Mouse (Mus musculus): Measurements from ENCODE around the gene 0610009B22Rik.
"Not testable (repeated sequence)": the region's sequence is repeated elsewhere in the genome, so short reads cannot be mapped to it uniquely, and the experiment has no call there.

Gene 0610009B22Rik

DNA sequence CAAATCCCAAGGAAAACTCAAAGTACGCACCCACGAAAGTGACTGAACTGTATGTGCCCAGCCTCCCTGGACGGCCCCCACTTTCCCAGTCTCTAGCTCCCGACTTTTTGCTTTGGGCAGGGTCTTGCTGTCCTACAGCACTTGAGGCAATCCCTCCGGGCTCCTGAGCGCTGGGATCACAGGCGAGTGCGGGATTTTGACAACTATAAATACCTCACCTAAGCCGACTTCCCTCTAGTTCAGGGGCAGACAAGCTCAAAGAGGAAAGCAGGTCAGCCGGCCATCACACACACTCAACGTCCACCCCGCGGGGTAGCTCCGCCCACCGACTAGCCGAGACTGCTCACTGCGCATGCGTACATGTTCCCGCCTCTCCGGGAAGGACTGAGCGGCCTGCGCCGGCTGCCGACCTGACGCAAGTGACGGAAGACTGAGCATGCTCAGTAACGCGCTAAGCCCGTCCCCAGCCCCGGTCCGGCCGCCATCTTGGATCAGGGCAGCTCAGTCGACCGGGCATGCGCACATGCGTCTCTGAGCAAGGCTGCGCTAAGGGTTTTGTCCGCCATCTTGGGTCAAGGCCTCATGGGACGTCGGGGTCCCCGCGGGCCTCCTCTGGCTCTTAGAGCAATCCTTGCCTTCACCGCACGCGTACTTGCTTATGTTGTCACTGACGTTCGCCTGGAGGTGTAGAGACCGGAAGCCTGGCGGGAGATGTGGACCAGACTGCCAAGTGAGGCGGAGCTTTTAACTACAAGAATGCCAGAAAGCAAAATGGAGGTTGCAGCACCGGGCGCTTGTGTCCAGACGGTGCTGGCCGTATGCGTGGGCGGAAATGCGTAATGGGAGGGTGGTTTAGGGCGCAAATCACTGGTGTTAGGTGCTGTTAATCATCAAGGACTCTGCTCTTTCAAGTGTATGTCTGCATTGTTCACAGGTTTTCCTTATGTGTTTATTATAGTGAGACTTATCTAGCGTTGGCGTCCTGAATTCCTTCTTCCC is at the start of gene 0610009B22Rik:
0610009B22Rik (minus strand) TSS at position 545 of the 999 bp plus-strand sequence.
- DNase-seq: peak; percentile 100

DNA sequence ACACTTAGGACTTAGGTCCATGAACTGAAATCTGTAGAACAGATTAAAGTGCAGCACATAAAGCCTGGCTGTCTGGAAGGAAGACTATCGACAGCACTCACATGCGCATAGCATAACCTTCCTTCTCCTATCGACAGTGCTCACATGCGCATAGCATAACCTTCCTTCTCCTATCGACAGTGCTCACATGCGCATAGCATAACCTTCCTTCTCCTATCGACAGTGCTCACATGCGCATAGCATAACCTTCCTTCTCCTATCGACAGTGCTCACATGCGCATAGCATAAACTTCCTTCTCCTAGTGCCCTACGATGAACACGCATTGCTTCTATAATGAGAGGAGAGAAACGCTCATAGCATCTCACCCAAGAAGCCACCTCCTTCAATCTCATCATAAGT is 45.5 kb upstream of the 0610009B22Rik start:
- not testable (repeated sequence) for DNase-seq

DNA sequence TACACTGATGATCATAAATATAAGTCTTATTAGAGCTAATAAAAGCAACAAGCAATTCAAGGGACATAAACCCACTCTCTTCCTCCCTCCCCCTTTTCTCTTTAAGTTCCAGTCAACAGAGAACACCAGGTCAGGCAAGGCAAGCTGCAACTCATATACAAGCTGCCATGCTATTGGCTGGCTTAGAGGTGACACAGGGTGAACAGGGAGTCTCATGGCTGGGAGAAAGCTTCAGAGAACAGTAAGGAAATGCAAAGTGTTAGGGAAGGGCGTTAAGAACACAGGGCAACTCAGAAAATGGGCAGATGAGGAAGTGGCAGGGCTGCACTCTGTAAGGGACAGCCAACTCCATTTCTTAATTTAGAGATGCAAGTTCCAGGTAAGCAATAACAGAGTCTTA is 44.2 kb upstream of the 0610009B22Rik start:
- no peak for DNase-seq

DNA sequence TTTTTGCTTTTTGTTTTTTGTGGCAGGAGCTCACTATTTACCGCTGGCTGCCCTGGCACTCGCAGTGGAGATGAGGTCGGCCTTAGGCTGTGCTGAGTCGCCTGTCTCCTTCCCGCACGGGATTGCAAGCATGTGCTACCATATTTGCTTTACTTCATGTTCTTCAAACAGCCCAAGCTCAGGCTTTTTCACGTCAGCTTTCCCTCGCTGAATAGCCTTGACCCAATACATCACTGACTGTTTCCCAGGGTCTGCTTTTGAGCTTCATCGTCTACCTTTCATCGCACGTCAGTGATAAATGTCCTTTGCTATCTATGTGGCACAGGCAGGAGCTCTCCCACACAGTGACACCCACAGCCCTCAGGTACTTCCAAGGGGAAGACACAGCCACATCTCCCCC is 32.4 kb upstream of the 0610009B22Rik start:
- DNase-seq: no peak

DNA sequence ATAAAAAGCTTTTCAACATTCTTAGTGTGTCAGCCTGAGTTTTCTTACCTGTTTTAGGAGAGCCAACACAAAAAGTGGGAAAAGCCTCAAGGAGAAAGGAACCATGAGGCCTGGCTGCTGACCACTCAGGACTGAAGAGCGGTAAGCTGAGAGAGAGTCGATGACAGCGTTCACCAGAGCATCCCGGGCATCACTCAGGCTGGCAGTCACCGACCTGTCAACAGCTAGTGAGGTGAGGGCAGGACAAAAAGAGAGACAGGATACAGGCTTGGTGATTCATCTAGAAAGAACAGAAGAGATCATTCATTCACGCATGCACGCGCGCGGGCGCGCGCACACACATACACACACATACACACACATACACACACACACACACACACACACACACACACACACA is 18.4 kb upstream of the 0610009B22Rik start:
- DNase-seq: no peak

DNA sequence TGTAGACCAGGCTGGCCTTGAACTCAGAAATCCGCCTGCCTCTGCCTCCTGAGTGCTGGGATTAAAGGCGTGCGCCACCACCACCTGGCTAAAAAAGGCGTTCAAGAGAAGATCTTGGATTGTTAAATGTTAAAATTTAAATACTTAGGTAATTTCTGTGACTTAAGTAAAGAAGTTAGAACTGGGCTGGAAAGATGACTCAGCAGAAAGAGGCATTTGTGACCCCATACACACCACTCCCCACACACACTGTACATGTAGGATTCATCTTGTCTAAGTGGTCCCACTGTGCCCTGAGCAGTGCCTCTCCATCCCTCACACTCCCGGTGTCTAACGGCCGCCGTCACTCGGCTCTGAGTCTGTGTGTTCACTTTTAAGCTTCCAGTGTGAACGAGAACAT is 17.8 kb upstream of the 0610009B22Rik start:
- no peak for DNase-seq

DNA sequence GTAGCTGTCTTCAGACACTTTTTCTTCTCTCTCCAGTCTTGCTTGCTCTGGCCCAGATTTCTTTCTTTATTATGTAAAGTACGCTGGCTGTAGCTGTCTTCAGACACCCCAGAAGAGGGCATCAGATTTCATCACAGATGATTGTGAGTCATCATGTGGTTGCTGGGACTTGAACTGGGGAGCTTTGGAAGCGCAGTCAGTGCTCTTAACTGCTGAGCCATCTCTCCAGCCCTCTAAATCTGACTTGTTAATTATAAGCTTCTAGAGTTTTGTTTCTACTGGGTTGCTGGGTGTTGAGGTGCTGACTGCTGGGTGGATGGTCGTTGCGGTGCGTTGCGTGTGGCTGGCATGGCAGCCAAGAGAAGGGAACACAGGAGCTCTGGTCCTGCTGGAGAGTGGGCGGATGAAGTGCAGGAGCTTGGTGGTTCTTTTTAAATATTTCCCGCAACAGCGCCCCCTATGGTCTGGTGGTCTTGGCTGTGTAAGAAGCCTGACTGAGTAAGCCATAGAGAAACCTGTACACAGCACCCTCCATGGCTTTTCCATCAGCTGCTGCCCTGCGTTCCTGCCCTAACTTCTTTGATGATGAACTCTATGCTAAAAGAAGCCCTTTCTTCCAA is 14.8 kb upstream of the 0610009B22Rik start:
- DNase-seq: peak in 1 of 2 experiments; percentile 38

DNA sequence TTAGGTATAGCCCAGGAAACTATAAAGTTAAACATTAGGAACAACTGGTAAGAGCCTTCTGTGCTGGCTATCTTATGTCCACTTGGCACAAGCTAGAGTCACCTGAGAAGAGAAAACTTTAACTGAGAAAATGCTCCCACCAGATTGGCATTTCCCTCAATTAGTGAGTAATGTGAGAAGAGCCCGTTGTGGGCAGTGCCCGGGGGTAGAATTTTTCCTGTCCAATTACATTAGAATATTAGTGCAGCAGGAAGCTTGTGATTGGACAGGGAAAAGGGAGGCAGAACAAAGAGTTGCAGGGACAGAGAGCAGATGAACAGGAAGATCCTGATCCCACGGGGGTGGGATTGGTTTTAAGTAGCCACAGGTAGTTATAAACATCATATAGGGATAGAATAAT is 14.2 kb upstream of the 0610009B22Rik start:
- no peak for DNase-seq

DNA sequence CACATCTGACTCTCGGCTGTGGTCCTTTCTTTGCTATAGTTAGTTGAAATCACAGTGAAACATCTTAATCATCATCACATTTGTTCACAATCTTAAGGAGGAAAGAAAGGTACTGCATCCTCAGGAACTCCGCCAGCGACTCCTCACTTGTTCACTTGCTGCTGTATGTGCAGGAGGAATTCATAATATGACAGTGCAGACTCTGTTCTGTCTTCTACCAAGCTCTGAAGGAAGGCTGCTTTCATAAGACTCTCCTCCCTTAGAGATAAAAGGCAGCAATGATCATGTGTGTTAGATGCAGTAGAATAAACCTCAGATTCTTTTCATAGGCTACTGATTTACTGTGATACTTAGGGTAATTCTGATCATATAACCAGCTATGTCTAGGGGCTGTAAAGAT is 6.3 kb upstream of the 0610009B22Rik start:
- DNase-seq: no peak

DNA sequence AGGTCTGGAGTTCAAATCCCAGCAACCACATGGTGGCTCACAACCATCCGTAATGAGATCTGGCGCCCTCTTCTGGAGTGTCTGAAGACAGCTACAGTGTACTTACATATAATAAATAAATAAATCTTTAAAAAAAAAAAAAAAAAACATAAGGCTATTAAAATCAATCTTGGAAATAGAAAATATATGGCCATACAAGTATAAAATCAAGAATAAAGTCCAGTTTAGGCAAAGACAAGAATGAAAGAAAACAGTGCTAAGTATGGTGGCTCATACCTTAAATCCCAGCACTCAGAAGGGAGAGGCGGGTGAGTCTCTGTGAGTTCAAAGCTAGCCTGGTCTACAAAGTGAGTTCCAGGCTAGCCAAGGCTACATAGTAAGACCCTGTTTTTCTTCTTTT is 1.9 kb upstream of the 0610009B22Rik start:
- not testable (repeated sequence) for DNase-seq

DNA sequence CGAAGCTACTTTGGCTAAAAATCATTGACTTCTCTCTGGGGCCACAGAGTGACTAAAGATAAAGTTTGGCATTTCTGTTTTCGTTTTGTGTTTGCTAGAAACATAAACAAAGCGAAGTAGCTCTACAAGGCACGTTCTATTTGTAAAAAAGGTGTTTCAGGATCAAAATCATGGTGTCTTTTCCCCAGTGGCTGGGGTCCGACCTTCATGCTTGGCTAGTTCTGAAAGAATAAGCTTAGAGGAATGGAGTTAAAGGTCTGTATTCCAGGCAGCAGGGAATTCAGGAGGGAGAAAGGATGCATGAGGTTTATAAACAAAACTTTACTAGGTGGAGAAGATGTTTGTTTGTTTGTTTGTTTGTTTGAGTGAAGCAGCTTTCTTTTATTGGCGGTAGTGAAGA is 669 bp upstream of the 0610009B22Rik start:
- no peak for DNase-seq

DNA sequence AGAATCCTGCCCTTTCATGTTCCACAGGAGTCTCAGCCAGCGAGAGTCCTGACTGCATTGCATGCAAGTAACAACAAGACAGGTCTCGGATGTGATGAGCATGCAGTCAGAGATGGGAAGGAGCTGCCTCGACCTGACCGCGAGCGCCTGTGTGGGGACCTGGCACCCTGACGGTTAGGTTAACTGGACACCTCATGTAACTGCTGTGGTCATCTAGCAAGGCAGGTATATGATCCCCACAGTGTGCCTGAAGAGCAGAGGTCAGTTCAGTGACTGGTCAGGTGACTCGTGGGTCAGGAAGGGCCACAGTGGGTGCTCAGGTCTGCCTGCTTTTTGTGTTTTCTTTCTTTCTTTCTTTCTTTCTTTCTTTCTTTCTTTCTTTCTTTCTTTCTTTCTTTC is 6.7 kb downstream of the 0610009B22Rik start:
- DNase-seq: no peak

DNA sequence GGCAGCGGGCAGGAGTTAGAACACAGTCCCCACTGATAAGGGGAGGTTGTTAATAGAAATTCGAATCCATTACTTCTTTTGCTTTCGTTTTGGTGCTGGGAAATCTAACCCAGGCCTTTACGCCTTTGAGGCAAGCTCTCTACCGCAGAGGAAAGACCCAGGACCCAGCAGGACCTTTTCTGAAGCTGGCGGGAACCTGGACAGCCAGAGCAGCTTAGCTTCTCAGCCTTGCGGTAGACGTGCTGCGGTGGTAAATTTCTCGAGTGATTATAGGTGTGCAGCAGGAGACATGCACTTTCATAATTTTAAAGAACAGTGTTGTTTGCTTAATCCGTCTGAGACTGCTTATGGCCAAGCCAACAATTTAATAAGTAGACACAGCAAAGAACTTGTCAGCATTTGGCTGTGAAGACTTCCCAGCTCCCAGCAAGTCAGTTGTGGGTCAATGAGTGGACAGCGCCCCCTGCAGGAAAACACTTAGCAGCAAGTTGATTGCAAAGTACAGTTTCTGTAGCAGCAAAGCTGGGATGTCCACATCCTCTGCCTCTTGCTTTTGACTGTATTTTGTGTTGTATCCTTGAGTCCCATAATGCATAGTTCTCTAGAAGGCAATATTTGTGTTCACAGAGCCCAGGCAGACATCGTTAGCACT is 7.2 kb downstream of the 0610009B22Rik start:
- peak; percentile 85 to 91 for DNase-seq

DNA sequence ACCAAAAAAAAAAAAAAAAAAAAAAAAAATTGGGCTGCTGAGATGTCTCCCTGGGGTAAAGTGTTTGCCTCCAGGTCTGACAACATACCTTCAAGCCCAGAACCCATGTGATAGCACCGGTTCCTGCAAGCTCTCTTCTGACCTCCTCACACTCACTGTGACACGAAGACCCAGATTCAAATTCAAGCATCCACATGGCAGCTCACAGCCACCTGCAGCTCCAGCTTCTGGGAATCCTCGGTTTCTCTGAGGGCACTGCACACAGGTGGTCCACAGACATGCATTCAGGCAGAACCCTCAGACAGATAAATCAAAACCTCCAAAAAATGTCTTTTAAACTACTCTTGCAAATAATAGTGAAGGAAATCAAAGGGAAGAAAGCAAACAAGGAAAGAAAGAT is 9.2 kb downstream of the 0610009B22Rik start:
- DNase-seq: no peak

DNA sequence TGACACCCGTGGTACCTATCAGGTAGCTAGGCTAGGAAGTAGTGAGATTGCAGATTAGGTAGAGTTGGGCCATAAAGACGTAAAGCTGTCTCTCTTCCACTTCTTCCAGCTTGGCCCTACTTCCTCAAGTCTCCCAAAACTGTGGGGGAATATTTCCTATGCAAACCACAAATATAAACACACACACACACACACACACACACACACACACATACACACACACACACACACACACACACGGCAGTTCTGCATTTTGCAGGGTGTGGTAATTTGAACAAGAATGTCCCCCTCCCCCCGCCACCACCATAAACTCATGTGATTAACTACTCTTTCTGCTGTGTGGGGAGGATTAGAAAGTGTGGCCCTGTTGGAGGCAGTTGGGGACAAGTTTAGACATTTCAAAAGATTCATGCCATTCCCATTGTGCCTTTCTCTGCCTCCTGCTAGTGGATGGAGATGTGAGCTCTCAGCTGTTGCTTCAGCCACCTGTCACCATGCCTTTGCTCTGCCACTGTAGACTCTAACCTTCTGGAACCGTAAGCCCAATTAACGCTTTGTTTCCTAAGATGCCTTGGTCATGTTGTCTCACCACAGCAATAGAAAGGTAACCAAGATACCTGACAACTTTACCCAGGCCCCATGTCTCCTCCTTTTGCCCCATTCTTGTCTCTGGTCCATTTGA is 10.8 kb downstream of the 0610009B22Rik start:
- DNase-seq: peak in 1 of 2 experiments; percentile 34

DNA sequence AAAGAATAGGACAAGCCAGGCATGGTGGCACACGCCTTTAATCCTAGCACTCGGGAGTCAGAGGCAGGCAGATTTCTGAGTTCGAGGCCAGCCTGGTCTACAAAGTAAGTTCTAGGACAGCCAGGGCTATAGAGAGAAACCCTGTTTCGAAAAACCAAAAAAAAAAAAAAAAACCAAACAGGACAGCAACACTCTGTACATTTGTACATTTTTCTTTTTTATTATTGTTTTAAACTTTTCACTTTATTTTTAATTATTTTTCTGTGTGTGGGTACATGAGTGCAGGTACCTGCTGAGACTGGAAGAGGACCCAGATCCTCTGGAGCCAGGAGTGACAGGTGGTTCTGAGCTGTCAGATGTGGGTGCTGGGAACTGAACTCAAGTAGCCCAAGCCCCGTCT is 13.3 kb downstream of the 0610009B22Rik start:
- DNase-seq: no peak

DNA sequence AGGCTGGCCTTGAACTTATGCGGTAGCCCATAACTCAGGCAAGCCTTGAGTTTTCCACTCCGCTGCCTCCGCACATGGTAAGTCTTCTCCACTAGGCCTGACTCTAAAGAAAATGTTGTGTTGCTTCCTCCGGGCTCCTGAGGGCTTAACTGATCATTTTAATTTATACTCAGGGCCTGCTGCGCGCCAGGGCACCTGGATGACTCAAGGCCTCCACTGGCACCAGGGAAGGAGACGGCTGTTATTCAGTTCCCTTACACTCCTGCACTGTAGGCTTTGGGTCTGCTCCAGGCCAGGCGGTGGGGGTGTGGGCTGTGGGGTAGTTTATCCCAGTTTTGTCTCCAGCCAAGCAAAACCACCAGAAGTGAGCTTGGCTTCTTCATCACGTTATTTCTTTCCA is 15.4 kb downstream of the 0610009B22Rik start:
- DNase-seq: no peak

DNA sequence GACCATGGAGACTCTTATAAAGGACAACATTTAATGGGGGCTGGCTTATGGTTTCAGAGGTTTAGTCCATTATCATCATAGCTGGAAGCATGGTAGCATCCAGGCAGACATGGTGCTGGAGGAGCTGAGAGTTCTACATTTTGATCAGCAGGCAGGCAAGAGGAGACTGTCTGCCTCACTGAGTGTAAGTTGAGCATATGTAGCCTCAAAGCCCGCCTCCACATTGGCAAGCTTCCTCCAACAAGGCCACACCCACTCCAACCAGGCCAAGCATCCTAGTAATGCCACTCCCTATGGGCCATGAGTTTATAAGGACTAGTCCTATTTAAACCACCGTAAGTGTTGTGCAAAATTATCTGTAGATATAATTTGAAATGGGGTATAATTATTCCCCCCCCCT is 17.3 kb downstream of the 0610009B22Rik start:
- no peak for DNase-seq

DNA sequence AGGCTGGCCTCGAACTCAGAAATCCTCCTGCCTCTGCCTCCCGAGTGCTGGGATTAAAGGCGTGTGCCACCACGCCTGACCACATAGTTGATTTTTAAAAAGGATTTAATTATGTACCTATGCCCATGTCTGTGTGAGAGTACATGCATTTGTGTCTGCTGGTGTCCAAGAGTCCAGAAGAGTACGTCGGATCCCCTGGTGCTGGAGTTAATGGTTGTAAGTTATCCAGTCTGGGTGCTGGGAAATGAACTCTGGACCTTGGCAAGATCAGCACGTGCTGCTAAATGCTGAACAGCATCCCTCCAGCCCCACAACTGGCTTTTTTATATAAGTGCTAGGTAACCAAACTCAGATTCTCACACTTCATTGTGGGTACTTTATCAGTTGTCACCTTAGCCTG is 17.8 kb downstream of the 0610009B22Rik start:
- no peak for DNase-seq

DNA sequence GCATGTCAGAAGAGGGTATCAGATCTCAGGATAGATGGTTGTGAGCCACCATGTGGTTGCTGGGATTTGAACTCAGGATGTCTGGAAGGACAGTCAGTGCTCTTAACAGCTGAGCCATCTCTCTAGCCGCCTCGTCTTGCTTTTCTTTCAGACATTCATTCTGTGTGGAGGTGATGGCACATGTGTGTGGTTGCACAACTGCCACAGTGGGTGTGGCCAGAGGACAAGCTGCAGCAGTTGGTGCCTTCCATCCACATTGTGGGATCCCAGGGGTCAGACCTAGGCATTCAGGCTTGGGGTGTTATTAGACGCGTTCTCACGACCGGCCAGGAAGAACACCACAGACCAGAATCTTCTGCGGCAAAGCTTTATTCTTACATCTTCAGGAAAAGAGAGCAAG is 23.9 kb downstream of the 0610009B22Rik start:
- peak in 1 of 2 experiments; percentile 41 for DNase-seq

DNA sequence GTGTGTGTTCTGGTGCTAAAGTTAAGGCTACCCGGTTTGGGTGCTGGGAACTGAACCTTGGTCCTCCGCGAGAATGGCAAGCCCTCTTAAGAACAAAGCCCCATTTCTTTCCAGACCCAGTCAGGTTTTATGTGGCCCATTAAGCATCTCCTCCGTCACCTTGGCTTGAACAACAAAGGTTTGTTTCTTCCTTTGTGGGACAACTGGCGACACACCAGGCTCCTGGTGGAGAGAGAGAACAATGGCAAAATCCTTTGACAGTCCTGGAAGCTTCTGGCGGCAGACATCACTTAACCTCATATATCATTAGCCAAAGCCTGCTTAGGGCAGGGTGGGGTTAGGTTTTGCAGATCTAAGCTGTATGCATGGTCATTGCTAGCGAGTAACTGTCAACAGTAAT is 26.0 kb downstream of the 0610009B22Rik start:
- no peak for DNase-seq

DNA sequence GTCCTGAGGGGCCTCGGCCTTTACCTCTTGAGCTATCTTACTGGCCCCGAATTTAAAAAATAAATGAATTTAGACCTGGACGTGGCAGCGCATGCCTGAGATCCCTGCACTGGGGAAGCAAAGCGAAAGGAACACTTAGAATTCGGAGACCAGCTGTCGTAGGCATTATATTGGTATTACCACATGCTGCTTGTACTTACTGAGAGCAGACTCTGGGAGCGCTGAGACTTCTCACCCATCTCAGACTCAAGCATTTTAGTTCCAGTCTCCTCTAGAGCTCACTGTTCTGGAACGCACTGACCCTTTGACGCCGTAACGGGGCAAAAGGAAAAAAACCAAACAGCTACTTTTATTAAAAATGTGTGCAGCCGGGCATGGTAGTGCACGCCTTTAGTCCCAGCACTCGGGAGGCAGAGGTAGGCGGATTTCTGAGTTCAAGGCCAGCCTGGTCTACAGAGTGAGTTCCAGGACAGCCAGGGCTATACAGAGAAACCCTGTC is 26.8 kb downstream of the 0610009B22Rik start:
- DNase-seq: no peak

DNA sequence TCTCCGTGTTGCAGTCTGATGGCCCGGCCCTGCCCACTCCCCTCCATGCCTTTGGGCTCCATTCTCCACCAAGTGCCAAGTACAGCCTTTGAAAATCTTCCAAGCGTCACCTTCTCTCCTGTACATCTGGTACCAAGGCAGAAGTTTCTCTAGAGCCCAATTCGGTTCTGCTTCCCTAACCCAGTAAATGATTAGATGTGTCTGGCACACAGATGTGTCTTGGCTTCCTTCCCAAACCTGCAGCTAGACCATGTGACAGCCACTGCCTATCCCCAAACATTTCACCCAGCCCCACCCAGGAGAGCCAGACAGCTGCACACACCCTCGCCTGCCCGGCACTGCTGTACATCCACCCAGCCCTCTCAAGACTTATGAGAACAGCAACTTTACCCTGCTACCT is 30.0 kb downstream of the 0610009B22Rik start:
- DNase-seq: peak; percentile 46 to 57

Measured in lung, postnatal 4 days (tissue).